Mouse (Mus musculus): ENCODE results near the gene Zdhhc12. TPM values are rescaled to one million over a fixed set of nuclear protein-coding genes. Genes with fewer than 3 reads are reported as not detected.

The Zdhhc12 gene
- total RNA-seq, 2 experiments from 2014 or later = 14.9 to 15.6 TPM

DNA sequence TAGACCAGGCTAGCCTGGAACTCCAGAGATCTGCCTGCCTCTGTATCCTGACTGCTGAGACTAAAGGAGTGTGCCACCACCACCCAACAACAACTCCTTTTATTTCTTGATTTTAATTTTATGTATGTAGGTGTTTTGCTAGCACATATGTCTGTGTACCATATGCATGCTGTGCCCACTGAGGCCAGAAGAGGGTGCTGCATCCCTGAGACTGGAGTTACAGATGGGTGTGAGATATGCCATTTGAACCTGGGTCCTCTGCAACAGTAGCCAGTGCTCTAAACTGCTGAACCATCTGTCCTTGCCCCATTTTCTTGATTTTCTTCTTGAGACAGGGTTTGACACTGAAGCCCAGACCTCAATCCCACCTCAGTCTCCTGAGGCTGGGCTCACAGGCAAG, 12.9 kb upstream of the Zdhhc12 start:
- intact Hi-C loops (cut with DNase I) = no loop called here
- peak; percentile 46 for DNase-seq

DNA sequence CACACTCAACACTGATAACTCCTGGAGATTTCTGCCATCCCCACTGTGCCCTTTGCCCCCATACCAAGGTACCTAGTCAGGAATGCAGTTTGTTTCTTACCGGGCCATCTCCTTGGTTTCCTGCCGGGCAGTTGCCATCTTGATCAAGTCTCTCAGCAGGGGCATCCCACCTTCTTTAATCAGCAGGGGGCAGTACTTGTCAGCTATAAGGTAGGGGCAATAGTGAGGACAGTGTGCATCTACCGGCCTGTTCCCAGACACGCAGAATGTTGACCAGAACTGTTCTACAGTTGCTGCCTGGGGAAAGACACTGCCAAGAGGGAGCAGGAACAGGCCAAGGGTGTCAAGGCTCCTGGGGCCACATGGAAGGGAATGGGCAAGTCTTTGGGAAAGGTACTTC, 6.8 kb upstream of the Zdhhc12 start:
- intact Hi-C loops (cut with DNase I) = no loop called here
- DNase-seq = no peak

DNA sequence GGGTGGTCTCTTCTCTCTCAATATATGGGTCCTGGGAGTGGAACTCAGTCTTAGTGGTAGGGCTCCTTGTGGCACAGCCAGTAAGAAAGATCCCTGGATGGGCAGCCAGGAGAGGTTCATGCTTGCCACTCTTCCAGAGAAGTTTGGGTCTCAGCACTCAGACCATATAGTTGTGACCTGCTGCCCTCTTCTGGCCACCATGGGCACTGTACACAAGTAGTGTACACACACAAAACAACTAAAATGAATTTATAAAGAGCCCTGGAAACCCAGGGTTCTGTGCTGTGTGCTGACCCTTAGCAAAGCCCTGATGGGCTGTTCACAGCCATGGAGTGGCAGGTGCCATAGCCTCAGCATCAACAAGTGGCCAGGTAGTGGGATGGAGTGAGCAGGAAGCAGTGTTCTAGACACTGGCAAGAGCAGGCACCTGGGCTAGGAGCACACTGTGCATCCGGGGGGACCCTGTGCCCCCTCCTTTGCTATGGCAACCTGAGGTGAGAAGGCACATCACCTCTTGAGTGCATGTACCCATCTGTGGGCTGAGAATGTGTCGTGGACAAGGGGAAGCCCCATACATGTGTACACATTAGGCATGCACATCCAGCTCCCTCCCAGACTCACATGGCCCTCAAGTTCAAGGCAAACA, 2.6 kb upstream of the Zdhhc12 start:
- peak; percentile 62 for DNase-seq
- intact Hi-C loops (cut with DNase I) = no loop called here

DNA sequence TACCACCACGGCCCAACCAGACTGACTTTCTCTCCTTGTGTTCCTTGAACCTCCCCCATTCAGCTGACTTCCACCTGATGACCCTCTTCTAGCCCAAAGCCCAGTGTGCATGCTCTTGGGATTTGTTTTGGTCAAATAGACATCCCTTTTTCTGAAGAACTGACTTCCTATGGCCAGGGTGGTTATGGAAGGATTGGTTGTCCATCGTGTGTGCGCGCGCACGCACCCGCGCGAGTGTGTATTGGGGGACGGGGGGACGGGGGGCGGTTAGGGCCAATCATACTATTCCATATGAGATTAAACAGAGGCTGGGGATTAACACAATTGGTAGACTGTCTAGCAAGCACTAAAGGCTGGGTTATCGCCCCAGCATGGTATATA, 750 bp upstream of the Zdhhc12 start:
- intact Hi-C loops (cut with DNase I) = no loop called here
- peak; percentile 35 for DNase-seq

DNA sequence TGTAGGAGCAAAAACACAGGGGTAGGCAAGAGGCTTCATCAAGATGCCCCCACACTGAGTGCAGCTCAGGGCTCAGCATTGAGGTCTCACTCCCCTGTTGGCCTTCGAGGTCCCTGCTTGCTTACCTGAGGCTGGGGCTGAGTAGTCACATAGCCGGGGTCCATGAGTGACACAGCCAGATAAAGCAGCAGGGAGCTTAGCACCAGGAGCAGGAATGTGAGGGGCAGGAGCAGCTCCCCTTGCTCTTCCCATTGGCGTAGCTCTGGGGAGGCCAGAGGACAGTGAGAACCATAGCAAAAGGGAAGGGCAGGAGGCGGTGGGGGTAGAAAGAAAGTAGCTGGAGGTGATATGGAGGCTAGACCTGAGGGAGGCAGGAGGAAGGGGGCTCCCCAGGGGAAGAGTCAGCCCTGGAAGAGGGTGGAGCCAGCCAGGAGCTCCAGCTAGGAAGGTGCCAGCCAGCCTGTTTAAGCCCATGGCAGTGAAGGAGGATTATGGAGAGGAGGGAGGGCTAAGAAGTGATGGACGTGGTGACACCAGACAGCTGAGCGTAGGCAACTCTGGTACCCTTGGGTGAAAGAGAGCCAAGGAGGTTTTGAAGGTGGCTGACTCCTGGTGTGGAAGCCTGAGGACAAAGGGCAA, 1.0 kb downstream of the Zdhhc12 start:
- intact Hi-C loops (cut with DNase I) = no loop called here
- no peak for DNase-seq

DNA sequence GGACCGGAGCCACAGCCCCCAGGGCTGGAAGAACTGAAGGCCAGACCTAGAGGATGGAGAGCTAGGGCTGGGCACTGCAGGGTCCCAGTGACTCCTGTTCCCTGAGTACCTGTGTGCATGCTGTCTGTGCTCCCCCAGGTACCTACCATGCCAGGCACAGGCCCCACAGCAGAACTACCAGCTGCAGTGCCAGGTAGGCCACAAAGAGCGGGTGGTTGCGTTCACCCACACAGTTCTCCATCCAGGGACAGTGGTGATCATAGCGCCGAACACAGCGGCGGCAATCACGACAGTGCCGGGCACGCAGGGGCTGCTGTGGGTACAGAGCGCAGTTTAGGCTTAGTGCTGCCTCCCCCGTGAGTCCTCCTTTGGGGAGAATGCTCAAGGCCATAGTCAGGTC, 1.9 kb downstream of the Zdhhc12 start:
- intact Hi-C loops (cut with DNase I) = no loop called here
- no peak for DNase-seq

DNA sequence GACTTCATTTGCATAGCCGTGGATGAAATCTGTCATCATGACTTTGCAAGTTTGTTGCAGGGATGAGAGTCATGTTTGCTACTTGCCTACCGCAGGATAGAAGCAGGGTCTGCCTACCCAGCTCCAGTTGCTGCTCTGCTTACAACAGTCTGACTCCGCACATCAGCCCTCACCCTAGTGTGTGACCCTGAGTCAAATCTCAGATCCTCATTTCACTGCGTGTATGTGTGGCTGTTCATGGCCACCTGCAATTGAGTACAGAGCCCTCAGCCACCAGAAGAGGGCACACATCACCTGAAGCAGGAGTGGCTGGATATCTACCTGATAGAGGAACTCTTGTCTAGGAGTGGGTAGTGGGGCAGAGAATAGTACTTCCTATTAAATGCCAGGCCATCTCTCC, 6.1 kb downstream of the Zdhhc12 start:
- intact Hi-C loops (cut with DNase I) = no loop called here
- no peak for DNase-seq

DNA sequence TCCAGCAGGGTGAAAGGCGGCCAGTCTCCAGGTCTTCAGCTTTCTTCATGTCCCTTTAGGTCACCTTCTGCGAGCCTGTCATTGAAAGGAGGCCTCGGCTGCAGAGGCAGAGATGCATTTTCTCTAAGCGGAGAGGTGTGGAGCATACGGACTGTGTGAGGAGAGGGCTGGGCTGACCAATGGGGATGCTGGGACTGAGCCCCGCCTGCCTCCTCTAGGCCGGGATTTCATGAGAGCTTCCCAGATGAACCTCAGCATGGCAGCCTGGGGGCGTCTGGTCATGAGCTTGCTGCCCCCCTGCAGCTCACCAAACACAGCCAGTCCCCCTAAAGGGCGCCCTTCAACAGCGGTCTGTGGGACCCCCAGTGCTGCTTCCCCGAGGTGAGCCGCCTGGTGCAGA, 8.8 kb downstream of the Zdhhc12 start:
- intact Hi-C loops (cut with DNase I) = no loop called here
- no peak for DNase-seq

DNA sequence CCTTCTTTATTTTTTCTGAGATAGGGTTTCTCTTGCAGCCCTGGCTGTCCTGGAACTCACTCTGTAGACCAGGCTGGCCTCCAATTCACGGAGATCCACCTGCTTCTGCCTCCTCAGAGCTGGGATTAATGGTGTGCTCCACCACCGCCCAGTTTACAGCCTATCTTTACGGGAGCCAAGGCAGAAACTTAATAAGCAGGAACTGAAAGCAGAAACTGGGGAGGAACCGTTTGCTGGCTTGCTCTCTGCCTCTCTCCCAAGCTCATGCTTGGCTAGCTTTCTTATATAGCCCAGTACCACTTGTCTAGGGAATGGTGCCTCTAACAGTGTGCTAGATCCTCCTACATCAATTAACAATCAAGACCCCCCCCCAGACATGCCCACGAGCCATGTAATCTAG, 9.3 kb downstream of the Zdhhc12 start:
- intact Hi-C loops (cut with DNase I) = no loop called here
- no peak for DNase-seq

DNA sequence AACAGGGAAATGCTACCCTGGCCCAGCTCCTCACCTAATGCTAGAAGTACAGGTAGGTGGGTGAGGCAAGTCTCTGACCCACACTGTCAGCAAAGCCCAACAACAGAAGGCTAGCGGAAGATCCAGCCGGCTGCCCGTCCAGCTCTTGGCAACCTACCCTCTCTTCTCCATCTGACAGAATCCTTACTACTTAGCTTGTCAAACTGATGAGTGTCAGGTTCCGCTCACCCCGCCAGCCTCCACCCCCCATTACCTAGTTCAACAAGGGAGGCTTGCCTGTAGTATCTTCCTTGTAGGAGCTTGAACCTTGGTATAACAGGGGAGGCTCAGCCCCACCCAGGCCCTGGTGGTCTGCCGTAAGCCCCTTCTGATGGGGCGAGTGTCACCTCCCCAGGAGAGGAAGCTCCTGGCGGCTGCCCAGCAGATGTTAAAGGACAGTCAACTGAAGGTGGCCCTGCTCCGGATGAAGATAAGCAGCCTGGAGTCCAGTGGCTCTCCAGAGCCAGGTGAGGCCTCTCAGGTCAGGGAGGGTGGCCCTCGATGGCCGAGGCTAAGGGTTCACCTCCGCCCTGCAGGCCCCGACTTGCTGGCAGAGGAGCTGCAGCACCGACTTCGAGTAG, 13.2 kb downstream of the Zdhhc12 start:
- intact Hi-C loops (cut with DNase I) = no loop called here
- no peak for DNase-seq

DNA sequence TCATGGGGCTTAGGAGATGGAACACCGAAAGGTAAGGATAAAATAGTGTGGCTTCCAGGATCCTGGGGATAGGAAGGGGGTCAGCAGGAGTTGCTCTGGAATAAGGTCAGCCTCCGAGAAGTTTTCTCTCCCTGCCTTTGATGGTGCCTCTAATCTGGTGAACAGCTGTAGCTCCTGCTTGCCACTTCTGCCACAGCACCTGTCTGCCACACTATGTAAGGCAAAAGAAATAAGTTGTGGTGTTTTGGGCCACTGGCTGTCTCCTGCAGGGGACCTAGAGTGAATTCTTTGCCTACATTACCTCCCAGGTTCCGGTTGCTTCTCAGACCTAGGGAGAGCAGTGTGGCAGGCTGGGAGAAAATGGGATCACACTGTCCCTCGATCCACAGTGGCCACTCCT, 14.7 kb downstream of the Zdhhc12 start:
- no peak for DNase-seq
- intact Hi-C loops (cut with DNase I) = no loop called here

DNA sequence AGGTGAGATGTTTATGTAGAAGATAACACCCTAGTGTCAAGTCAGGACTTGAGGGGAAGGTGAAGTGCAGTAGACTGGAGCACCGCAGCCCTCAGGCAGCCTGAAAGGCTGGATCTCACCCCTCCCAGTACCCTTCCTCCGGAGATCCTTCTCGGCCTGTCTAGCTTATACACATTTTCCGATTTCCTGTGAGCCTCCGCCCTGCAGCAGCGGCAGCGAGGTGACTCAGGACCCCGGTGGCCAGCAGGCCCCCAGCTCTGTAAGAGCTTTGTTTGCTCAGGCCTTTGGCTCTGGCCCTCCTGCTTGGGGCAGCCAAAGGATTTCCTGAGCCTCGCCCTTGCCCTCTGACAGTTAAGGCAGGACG, 15.1 kb downstream of the Zdhhc12 start:
- intact Hi-C loops (cut with DNase I) = no loop called here
- no peak for DNase-seq

DNA sequence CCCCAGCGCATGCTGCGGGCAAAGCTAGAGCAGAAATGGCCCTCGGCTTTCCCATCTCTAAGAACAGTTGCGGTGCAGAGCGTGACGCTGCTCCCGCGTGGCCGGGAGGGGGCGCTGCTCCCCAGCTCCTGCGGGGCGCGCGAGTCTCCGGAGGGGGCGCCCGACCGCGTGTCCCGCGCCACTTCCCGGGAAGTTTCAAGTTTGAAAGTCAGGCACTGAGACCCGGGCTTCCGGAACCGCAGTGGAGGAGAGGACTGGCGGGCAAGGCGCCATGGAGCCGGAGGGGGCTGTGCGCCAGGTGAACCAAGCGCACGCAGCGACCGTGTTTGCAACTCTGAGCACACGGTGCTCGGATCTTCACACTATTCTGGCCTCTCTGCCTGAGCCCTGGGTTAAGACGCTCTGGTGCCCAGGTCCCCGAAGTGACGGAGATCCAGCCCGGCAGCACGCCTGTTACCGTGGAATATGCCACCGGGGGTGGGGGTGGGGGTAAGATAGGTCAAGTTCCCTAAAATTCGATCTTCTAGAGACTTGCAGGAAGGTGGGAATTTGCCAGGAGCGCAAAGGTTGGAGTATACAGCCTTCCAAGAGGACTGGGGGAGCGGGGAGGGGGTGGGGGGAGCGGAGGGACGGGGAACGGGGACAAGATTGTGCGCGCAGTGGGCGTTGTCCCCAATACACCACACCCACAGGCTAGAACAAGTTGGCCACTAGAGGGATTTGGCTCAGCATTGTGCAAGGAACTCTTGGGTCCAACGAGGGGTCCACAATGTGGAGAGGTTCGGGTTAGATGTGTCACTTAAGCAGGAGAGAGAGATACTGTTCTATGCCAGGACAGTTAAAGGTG, 15.7 kb downstream of the Zdhhc12 start, which contains the start of gene Pkn3:
Pkn3 (plus strand) TSS at position 183 of the 847 bp plus-strand sequence.
- DNase-seq = peak; percentile 82
- intact Hi-C loops (cut with DNase I) = no loop called here

DNA sequence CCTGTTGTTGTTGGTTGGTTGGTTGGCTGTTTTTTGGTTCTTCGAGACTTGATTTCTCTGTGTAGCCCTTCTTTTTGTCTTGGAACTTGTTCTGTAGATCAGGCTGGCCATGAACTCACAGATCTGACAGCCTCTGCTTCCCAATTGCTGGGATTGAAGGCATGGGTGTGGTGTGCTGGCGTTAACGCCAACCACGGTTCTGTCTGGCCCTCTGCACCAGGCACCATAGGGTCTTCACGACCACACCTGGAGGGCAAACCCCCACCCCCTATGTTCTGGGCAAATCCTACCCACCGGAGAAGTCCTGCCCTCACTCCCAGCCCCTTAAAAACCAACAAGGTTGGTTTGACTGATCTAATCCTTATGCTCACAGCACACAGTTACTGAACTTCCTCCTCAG, 16.5 kb downstream of the Zdhhc12 start:
- DNase-seq = no peak
- intact Hi-C loops (cut with DNase I) = no loop called here

DNA sequence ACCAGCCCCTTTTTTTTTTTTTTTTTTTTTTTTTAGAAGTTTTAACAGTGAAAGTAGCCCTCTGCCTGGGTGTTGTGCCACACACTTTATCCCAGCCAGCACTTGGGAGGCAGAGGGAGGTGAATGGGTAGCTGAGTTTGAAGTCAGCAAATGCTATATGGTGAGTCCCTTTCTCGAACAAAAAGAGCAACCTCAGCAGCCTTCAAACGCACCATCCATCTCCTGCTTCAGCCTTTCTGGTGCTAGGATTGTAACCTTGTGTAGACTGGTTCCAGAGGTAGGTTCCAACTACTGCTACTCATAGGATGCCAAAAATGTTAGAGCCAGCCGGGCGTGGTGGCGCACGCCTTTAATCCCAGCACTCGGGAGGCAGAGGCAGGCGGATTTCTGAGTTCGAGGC, 17.0 kb downstream of the Zdhhc12 start:
- intact Hi-C loops (cut with DNase I) = no loop called here
- DNase-seq = no peak

DNA sequence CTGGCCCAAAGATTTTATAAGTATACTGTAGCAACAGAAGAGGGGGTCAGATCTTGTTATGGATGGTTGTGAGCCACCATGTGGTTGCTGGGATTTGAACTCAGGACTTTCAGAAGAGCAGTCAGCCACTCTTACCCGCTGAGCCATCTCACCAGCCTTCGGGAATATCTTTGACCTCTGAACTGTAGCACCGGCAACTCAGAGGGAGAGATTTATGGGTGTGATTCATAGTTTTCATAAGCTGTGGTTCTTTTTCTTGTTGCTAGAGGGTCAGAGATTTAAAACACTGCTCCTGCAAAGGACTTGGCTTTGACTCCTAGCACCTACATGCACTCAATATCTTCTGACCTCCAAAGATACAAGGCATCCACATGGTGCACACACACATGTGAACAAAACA, 17.8 kb downstream of the Zdhhc12 start:
- intact Hi-C loops (cut with DNase I) = no loop called here
- DNase-seq = no peak

DNA sequence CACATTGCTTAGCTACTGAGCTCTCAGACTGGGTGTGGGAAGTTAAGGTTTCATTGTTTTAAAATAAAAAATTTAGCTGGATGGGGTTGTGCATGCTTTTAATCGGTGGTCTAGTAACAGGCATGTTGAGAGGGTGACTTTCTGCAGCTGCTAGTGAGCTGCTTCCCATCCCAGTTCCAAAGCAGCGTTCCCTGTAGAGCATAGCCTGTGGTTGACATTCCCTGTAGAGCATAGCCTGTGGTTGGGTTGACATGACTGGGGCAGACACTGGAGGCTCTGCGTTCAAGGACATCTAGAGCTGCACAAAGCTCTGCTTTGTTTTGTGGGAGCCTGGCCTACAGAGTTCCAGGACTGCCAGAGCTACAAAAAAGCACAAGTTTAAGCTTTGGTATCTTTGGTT, 20.2 kb downstream of the Zdhhc12 start:
- intact Hi-C loops (cut with DNase I) = no loop called here

DNA sequence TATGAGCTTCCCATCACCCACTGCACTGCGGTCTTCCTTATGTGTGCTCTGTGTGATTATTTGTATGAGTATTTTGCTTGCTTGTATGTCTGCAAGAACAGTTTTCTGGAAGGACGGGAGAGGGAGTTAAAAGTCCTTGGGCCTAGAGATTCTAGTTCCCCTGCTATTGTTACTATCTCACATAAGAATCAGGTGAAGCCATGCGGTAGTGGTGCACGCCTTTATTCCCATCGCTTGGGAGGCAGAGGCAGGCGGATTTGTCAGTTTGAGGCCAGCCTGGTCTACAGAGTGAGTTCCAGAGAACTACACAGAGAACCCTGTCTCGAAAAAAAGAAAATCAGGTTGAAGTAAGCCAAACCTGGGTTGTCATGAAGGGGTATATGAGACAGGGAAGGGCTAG, 20.6 kb downstream of the Zdhhc12 start:
- intact Hi-C loops (cut with DNase I) = no loop called here
- no peak for DNase-seq

More for the DNA sequence above, 20.2 kb downstream of the Zdhhc12 start:
- DNase-seq = no peak

DNA sequence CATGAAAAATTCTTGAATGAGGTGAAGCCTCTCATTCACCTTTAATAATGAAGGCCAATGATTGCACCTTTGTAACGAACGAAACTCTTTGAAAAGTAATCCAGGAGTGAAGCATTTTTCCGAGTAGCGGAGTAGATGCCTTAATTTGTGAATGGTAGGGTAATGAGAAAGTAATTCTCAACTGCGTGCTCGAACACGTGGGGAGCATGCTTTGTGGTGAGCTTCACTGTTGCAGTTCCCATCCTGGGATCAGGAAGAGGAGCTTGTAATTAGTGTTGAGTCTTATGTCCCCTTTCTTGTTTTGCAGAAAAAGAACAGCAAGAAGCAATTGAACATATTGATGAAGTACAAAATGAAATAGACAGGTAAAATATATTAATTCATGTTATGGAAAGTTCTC, 25.5 kb downstream of the Zdhhc12 start:
- DNase-seq = no peak
- intact Hi-C loops (cut with DNase I) = no loop called here

DNA sequence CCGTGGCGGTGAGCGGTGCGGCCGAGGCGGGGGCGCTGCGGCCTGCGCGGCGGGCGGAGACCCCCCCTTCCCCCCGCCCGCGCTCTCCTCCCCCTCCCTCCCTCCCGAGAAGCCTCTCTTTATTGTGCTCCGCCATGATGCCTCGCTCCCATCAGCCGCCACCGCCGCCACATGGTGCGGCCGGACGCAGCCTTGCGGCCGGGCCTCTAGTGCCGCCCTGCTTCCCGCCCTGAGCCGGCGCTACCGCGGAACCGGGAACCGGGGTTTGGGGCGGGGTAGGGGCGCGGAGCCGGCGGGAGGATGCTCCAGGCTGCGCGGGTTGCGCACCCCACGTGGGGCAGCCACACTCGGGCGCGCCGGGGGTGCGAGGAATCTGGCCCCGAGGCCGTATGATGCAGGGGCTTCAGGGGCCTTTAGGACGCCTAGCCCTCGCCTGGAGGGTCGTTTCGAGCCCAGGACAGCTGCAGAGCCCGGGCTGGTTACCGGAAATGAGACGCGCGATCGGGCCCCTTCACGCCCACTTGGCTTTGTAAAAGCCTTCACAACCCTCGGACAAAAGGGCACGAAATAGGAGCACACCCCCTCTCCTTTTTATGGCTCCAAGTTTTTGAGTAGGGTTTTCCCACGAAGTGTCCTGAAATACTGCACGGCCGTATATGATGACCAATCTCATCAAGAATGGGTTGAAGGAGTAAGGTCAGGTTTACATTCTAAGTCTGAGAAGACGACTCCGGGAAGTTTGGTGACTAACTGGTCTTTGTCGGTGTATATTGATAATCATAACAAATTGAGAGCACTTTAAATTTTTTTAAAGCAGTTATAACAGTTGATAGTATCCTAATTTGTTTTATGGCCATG, 26.2 kb downstream of the Zdhhc12 start:
- DNase-seq = peak; percentile 50
- intact Hi-C loops (cut with DNase I) = no loop called here
